Mouse (Mus musculus): ENCODE measurements around the gene Bcl2a1d. TPM values are rescaled to one million over a fixed set of nuclear protein-coding genes. Genes with fewer than 3 reads are reported as not detected.
"Not testable (repeated sequence)": the region's sequence is repeated elsewhere in the genome, so short reads cannot be mapped to it uniquely, and the experiment has no call there.

Gene Bcl2a1d
- polyA plus RNA-seq, 1 experiment from 2014 or later, result 0.49 TPM

GRCm38 (mm10) chr9:88721628-88722027 lies 10.1 kb downstream of the Bcl2a1d start:
- not testable (repeated sequence) for H3K4me1 ChIP-seq (ENCODE audit: control insufficient read depth, insufficient read depth, low read length); H3K9ac ChIP-seq (ENCODE audit: low read depth, low read length); H3K27ac ChIP-seq (replicated peaks; ENCODE audit: low read depth, low read length); ATAC-seq (ENCODE audit: low read depth); DNase-seq (ENCODE audit: low spot score); H3K4me3 ChIP-seq (ENCODE audit: low read depth, low read length); H3K9me3 ChIP-seq (ENCODE audit: control insufficient read depth, low read length); H3K36me3 ChIP-seq (ENCODE audit: control insufficient read depth, insufficient read depth, low read length); H3K27me3 ChIP-seq (replicated peaks; ENCODE audit: control insufficient read depth, insufficient read depth, low read length); H3K4me2 ChIP-seq (ENCODE audit: low read depth, low read length)

- Histone ChIP-seq H3K4me2 (ENCODE audit: low read depth, low read length) (peak within 1 kb of the TSS; percentile 55), H3K9ac (ENCODE audit: low read depth, low read length) (peak within 1 kb of the TSS; percentile 46), H3K27ac (replicated peaks; ENCODE audit: low read depth, low read length) (peak within 1 kb of the TSS; percentile 65), H3K4me3 (ENCODE audit: low read depth, low read length) (peak within 1 kb of the TSS; percentile 36)
- H3K4me1 ChIP-seq (ENCODE audit: control insufficient read depth, insufficient read depth, low read length); H3K36me3 ChIP-seq (ENCODE audit: control insufficient read depth, insufficient read depth, low read length); H3K27me3 ChIP-seq (replicated peaks; ENCODE audit: control insufficient read depth, insufficient read depth, low read length); H3K9me3 ChIP-seq (ENCODE audit: control insufficient read depth, low read length): not testable (repeated sequence)
- DNase-seq (ENCODE audit: low spot score) (peak; percentile 14), ATAC-seq (ENCODE audit: low read depth) (peak; percentile 76)
- WGBS, result 19% methylated on average over 11 of the region's 12 CpGs
Observed at GRCm38 (mm10) chr9:88719989-88720537, 11.7 kb downstream of the Bcl2a1d start, which contains the start of gene Mthfsl. TSS of gene Mthfsl (minus strand) at chr9:88720296.

GRCm38 (mm10) chr9:88719073-88719921 lies 12.4 kb downstream of the Bcl2a1d start:
- not testable (repeated sequence) for H3K36me3 ChIP-seq (ENCODE audit: control insufficient read depth, insufficient read depth, low read length); H3K4me1 ChIP-seq (ENCODE audit: control insufficient read depth, insufficient read depth, low read length); H3K9me3 ChIP-seq (ENCODE audit: control insufficient read depth, low read length); H3K27me3 ChIP-seq (replicated peaks; ENCODE audit: control insufficient read depth, insufficient read depth, low read length)
- Histone ChIP-seq H3K27ac (replicated peaks; ENCODE audit: low read depth, low read length) (peak overlapping the region; percentile 65; the same call in 1 of the 2 replicates), H3K4me3 (ENCODE audit: low read depth, low read length) (peak overlapping the region; percentile 36), H3K9ac (ENCODE audit: low read depth, low read length) (peak overlapping the region; percentile 46), H3K4me2 (ENCODE audit: low read depth, low read length) (peak overlapping the region; percentile 55)
- DNase-seq (ENCODE audit: low spot score) (peak; percentile 43), ATAC-seq (ENCODE audit: low read depth) (peak; percentile 95)
- 5% methylated on average over 14 of the region's 46 CpGs for WGBS

- WGBS, result 74% methylated on average over 5 of the region's 5 CpGs
- not testable (repeated sequence) for H3K36me3 ChIP-seq (ENCODE audit: control insufficient read depth, insufficient read depth, low read length); ATAC-seq (ENCODE audit: low read depth); H3K27me3 ChIP-seq (replicated peaks; ENCODE audit: control insufficient read depth, insufficient read depth, low read length); H3K9ac ChIP-seq (ENCODE audit: low read depth, low read length); H3K4me1 ChIP-seq (ENCODE audit: control insufficient read depth, insufficient read depth, low read length); H3K9me3 ChIP-seq (ENCODE audit: control insufficient read depth, low read length); H3K27ac ChIP-seq (replicated peaks; ENCODE audit: low read depth, low read length); DNase-seq (ENCODE audit: low spot score)
- H3K4me2 ChIP-seq (ENCODE audit: low read depth, low read length), result peak overlapping the region; percentile 55; the same call in 1 of the 2 replicates
- peak overlapping the region; percentile 36 for H3K4me3 ChIP-seq (ENCODE audit: low read depth, low read length)
Observed at GRCm38 (mm10) chr9:88718593-88718992, 13.1 kb downstream of the Bcl2a1d start.

- DNase-seq (ENCODE audit: low spot score), result not testable (repeated sequence)
- 24% methylated on average over 2 of the region's 2 CpGs for WGBS
Observed at GRCm38 (mm10) chr9:88718140-88718539, 13.6 kb downstream of the Bcl2a1d start.

GRCm38 (mm10) chr9:88714515-88714914 lies 17.2 kb downstream of the Bcl2a1d start:
- H3K27ac ChIP-seq (replicated peaks; ENCODE audit: low read depth, low read length); H3K36me3 ChIP-seq (ENCODE audit: control insufficient read depth, insufficient read depth, low read length); H3K4me2 ChIP-seq (ENCODE audit: low read depth, low read length); H3K9me3 ChIP-seq (ENCODE audit: control insufficient read depth, low read length); DNase-seq (ENCODE audit: low spot score); H3K4me1 ChIP-seq (ENCODE audit: control insufficient read depth, insufficient read depth, low read length); H3K4me3 ChIP-seq (ENCODE audit: low read depth, low read length); H3K9ac ChIP-seq (ENCODE audit: low read depth, low read length); H3K27me3 ChIP-seq (replicated peaks; ENCODE audit: control insufficient read depth, insufficient read depth, low read length); ATAC-seq (ENCODE audit: low read depth): not testable (repeated sequence)
- 83% methylated on average over 5 of the region's 5 CpGs for WGBS

More at GRCm38 (mm10) chr9:88718140-88718539, 13.6 kb downstream of the Bcl2a1d start:
- not testable (repeated sequence) for H3K9ac ChIP-seq (ENCODE audit: low read depth, low read length); H3K4me2 ChIP-seq (ENCODE audit: low read depth, low read length); H3K27me3 ChIP-seq (replicated peaks; ENCODE audit: control insufficient read depth, insufficient read depth, low read length); H3K4me1 ChIP-seq (ENCODE audit: control insufficient read depth, insufficient read depth, low read length); H3K9me3 ChIP-seq (ENCODE audit: control insufficient read depth, low read length); H3K27ac ChIP-seq (replicated peaks; ENCODE audit: low read depth, low read length); H3K36me3 ChIP-seq (ENCODE audit: control insufficient read depth, insufficient read depth, low read length); H3K4me3 ChIP-seq (ENCODE audit: low read depth, low read length)
- ATAC-seq (ENCODE audit: low read depth), result peak; percentile 27; the same call in 1 of the 2 replicates

GRCm38 (mm10) chr9:88712164-88712749 lies 19.5 kb downstream of the Bcl2a1d start:
- ATAC-seq (ENCODE audit: low read depth); H3K4me1 ChIP-seq (ENCODE audit: control insufficient read depth, insufficient read depth, low read length); H3K4me2 ChIP-seq (ENCODE audit: low read depth, low read length); H3K27ac ChIP-seq (replicated peaks; ENCODE audit: low read depth, low read length); H3K4me3 ChIP-seq (ENCODE audit: low read depth, low read length); H3K27me3 ChIP-seq (replicated peaks; ENCODE audit: control insufficient read depth, insufficient read depth, low read length); H3K9me3 ChIP-seq (ENCODE audit: control insufficient read depth, low read length); H3K36me3 ChIP-seq (ENCODE audit: control insufficient read depth, insufficient read depth, low read length); DNase-seq (ENCODE audit: low spot score); H3K9ac ChIP-seq (ENCODE audit: low read depth, low read length): not testable (repeated sequence)
- WGBS, result 77% methylated on average over 3 of the region's 3 CpGs

GRCm38 (mm10) chr9:88710910-88711438 lies 20.7 kb downstream of the Bcl2a1d start:
- not testable (repeated sequence) for ATAC-seq (ENCODE audit: low read depth); DNase-seq (ENCODE audit: low spot score); H3K27me3 ChIP-seq (replicated peaks; ENCODE audit: control insufficient read depth, insufficient read depth, low read length); H3K4me3 ChIP-seq (ENCODE audit: low read depth, low read length); H3K9ac ChIP-seq (ENCODE audit: low read depth, low read length); H3K27ac ChIP-seq (replicated peaks; ENCODE audit: low read depth, low read length); H3K4me1 ChIP-seq (ENCODE audit: control insufficient read depth, insufficient read depth, low read length); H3K9me3 ChIP-seq (ENCODE audit: control insufficient read depth, low read length); H3K4me2 ChIP-seq (ENCODE audit: low read depth, low read length); H3K36me3 ChIP-seq (ENCODE audit: control insufficient read depth, insufficient read depth, low read length)
- 89% methylated on average over 4 of the region's 5 CpGs for WGBS
